Mouse (Mus musculus) T-cell, adult 2 months (primary cell): ENCODE measurements around the gene Kcnd3.

Experiments used
- DNase-seq: peaks from one replicate; pipeline ENCODE4 v3.0.0; 2022; ENCODE audit warnings: low spot score

The Kcnd3 gene

GRCm38 (mm10) chr3:105521639-105522038 is 69.5 kb downstream of the Kcnd3 start:
- no peak for DNase-seq

- no peak for DNase-seq
Measured at GRCm38 (mm10) chr3:105528860-105529259, 76.7 kb downstream of the Kcnd3 start.

GRCm38 (mm10) chr3:105529700-105530099 is 77.6 kb downstream of the Kcnd3 start:
- DNase-seq = no peak

- no peak for DNase-seq
Measured at GRCm38 (mm10) chr3:105530363-105531130, 78.4 kb downstream of the Kcnd3 start.

GRCm38 (mm10) chr3:105538406-105538805 is 86.3 kb downstream of the Kcnd3 start:
- no peak for DNase-seq

- no peak for DNase-seq
Measured at GRCm38 (mm10) chr3:105538819-105539607, 86.9 kb downstream of the Kcnd3 start.

- no peak for DNase-seq
Measured at GRCm38 (mm10) chr3:105542741-105543140, 90.6 kb downstream of the Kcnd3 start.

- DNase-seq = no peak
Measured at GRCm38 (mm10) chr3:105544106-105544505, 92.0 kb downstream of the Kcnd3 start.

- no peak for DNase-seq
Measured at GRCm38 (mm10) chr3:105546611-105547071, 94.5 kb downstream of the Kcnd3 start.

GRCm38 (mm10) chr3:105548074-105548771 is 96.1 kb downstream of the Kcnd3 start:
- no peak for DNase-seq

- DNase-seq = no peak
Measured at GRCm38 (mm10) chr3:105559456-105559855, 107.3 kb downstream of the Kcnd3 start.

- no peak for DNase-seq
Measured at GRCm38 (mm10) chr3:105566973-105567372, 114.8 kb downstream of the Kcnd3 start.

- no peak for DNase-seq
Measured at GRCm38 (mm10) chr3:105567472-105567871, 115.3 kb downstream of the Kcnd3 start.

GRCm38 (mm10) chr3:105568403-105568802 is 116.3 kb downstream of the Kcnd3 start:
- no peak for DNase-seq

GRCm38 (mm10) chr3:105568851-105569250 is 116.7 kb downstream of the Kcnd3 start:
- no peak for DNase-seq

- DNase-seq = no peak
Measured at GRCm38 (mm10) chr3:105569310-105569752, 117.2 kb downstream of the Kcnd3 start.

- DNase-seq = no peak
Measured at GRCm38 (mm10) chr3:105569950-105570349, 117.8 kb downstream of the Kcnd3 start.

- no peak for DNase-seq
Measured at GRCm38 (mm10) chr3:105570818-105571217, 118.7 kb downstream of the Kcnd3 start.

GRCm38 (mm10) chr3:105571944-105572343 is 119.8 kb downstream of the Kcnd3 start:
- no peak for DNase-seq

GRCm38 (mm10) chr3:105573156-105573555 is 121.0 kb downstream of the Kcnd3 start:
- DNase-seq = no peak

GRCm38 (mm10) chr3:105578320-105578719 is 126.2 kb downstream of the Kcnd3 start:
- DNase-seq = no peak

GRCm38 (mm10) chr3:105581119-105581518 is 129.0 kb downstream of the Kcnd3 start:
- no peak for DNase-seq
